Mouse (Mus musculus) left cerebral cortex, adult 2 months (tissue): ENCODE data around the gene Gm17019. TPM values are rescaled to one million over a fixed set of nuclear protein-coding genes. Genes with fewer than 3 reads are reported as not detected.
"Not testable (repeated sequence)": the region's sequence is repeated elsewhere in the genome, so short reads cannot be mapped to it uniquely, and the experiment has no call there.

Source experiments
- DNase-seq, 2 experiments: peaks; one replicate each; pipeline ENCODE4 v3.0.0; 2021 to 2022; ENCODE audit warnings: low spot score in 2 of 2, mixed read lengths in 1 of 2; ENCODE audit errors: extremely low spot score in 1 of 2
- H3K27ac ChIP-seq: fragments of 200-600 bp; 2 replicates; pipeline ENCODE4 v1.8.1; 2022
- H3K4me3 ChIP-seq: fragments of 200-600 bp; 2 replicates; pipeline ENCODE4 v1.8.1; 2022
- intact Hi-C: fragments of 180-260 bp; cut with DNase I; formaldehyde crosslinking; loops from one replicate; pipeline ENCODE4 v1.15.1; 2025
- total RNA-seq, 2 experiments: library from RNA; stranded (reverse); gene quantifications; 2 replicates each; pipeline ENCODE4 v1.2.3; 2021

Gene Gm17019
- total RNA-seq, 2 experiments from 2014 or later, result not detected

GRCm38 (mm10) chr5:15005584-15005983 is 27.2 kb downstream of the Gm17019 start:
- DNase-seq, H3K27ac ChIP-seq, intact Hi-C loops, H3K4me3 ChIP-seq: not testable (repeated sequence)

GRCm38 (mm10) chr5:15004569-15005562 is 27.9 kb downstream of the Gm17019 start:
- H3K27ac ChIP-seq, H3K4me3 ChIP-seq, intact Hi-C loops, DNase-seq: not testable (repeated sequence)

GRCm38 (mm10) chr5:14998077-14998476 is 34.7 kb downstream of the Gm17019 start:
- H3K4me3 ChIP-seq, intact Hi-C loops, DNase-seq, H3K27ac ChIP-seq: not testable (repeated sequence)

- H3K4me3 ChIP-seq, intact Hi-C loops, DNase-seq, H3K27ac ChIP-seq: not testable (repeated sequence)
Measured at GRCm38 (mm10) chr5:14997556-14997955, 35.2 kb downstream of the Gm17019 start.

GRCm38 (mm10) chr5:14996670-14997249 is 36.0 kb downstream of the Gm17019 start:
- H3K27ac ChIP-seq, H3K4me3 ChIP-seq, intact Hi-C loops, DNase-seq: not testable (repeated sequence)

- H3K4me3 ChIP-seq, H3K27ac ChIP-seq, intact Hi-C loops, DNase-seq: not testable (repeated sequence)
Measured at GRCm38 (mm10) chr5:14994124-14994523, 38.7 kb downstream of the Gm17019 start.

GRCm38 (mm10) chr5:14990375-14991158 is 42.2 kb downstream of the Gm17019 start:
- H3K27ac ChIP-seq, H3K4me3 ChIP-seq, intact Hi-C loops, DNase-seq: not testable (repeated sequence)

- intact Hi-C loops, H3K27ac ChIP-seq, H3K4me3 ChIP-seq, DNase-seq: not testable (repeated sequence)
Measured at GRCm38 (mm10) chr5:14986649-14987387, 46.0 kb downstream of the Gm17019 start.

Other genes with a start within 250 kb of the Gm17019 start
- not detected for gene Gm9758, start 118.1 kb downstream of the Gm17019 start, total RNA-seq
- not detected for gene Speer4e, start 94.6 kb downstream of the Gm17019 start, total RNA-seq
- gene Gm10354, start 54.1 kb downstream of the Gm17019 start, total RNA-seq, result not detected